Mouse (Mus musculus) liver, adult 2 months (tissue): ENCODE measurements around the gene Atrnl1. TPM values are rescaled to one million over a fixed set of nuclear protein-coding genes. Genes with fewer than 3 reads are reported as not detected.

ENCODE experiments used
- DNase-seq: peaks from one replicate; pipeline ENCODE4 v3.0.0-alpha.2; 2011; ENCODE audit warnings: low read depth, low spot score; ENCODE audit errors: extremely low read depth
- H3K27ac ChIP-seq: fragments of 200-500 bp; replicated peaks from 2 replicates; pipeline ENCODE4 v1.5.1; 2012; ENCODE audit warnings: low read depth, mild to moderate bottlenecking, control low read depth, inconsistent platforms, low read length; ENCODE audit not compliant: insufficient read depth
- H3K27me3 ChIP-seq: fragments of 200-500 bp; 2 replicates; pipeline ENCODE4 v1.6.1; 2012; ENCODE audit warnings: mild to moderate bottlenecking, moderate library complexity, low read length, inconsistent platforms; ENCODE audit not compliant: control insufficient read depth, insufficient read depth
- H3K36me3 ChIP-seq: fragments of 200-500 bp; 2 replicates; pipeline ENCODE4 v1.6.1; 2012; ENCODE audit warnings: low read length, inconsistent platforms; ENCODE audit not compliant: control insufficient read depth, insufficient read depth
- H3K4me1 ChIP-seq: fragments of 200-500 bp; 2 replicates; pipeline ENCODE4 v1.6.1; 2011; ENCODE audit warnings: low read length; ENCODE audit not compliant: control insufficient read depth, insufficient read depth
- H3K4me3 ChIP-seq: fragments of 200-500 bp; 2 replicates; pipeline ENCODE4 v1.5.1; 2011; ENCODE audit warnings: low read depth, mild to moderate bottlenecking, control low read depth, low read length, moderate library complexity; ENCODE audit not compliant: insufficient read depth
- H3K79me2 ChIP-seq: fragments of 200-500 bp; 2 replicates; pipeline ENCODE4 v1.6.1; 2012; ENCODE audit warnings: inconsistent platforms, mild to moderate bottlenecking, low read length, moderate library complexity; ENCODE audit not compliant: control insufficient read depth, insufficient read depth
- H3K9ac ChIP-seq: fragments of 200-500 bp; 2 replicates; pipeline ENCODE4 v1.6.1; 2012; ENCODE audit warnings: low read depth, mild to moderate bottlenecking, control low read depth, inconsistent platforms, low read length
- CTCF ChIP-seq: fragments of 200-500 bp; IDR thresholded peaks from 2 replicates; pipeline ENCODE4 v1.5.1; 2011; ENCODE audit warnings: low read depth, low read length, control low read depth
- POLR2A ChIP-seq: fragments of 200-500 bp; IDR thresholded peaks from 2 replicates; pipeline ENCODE4 v1.6.1; 2011; ENCODE audit warnings: low read length, control low read depth; ENCODE audit not compliant: insufficient read depth; ENCODE audit errors: extremely low read depth
- WGBS: fragments of 180-500 bp; shearing (Covaris S2); methylation state at CpG from one replicate; pipeline ENCODE4 v1.1.7; 2018; 5-methylcytosine and 5-hydroxymethylcytosine counted together
- polyA plus RNA-seq: library from polyadenylated mRNA; depleted of rRNA; stranded (reverse); fragments of >200 nt; gene quantifications from 2 replicates; pipeline ENCODE4 v1.2.3, GENCODE M21; 2012
- total RNA-seq: library from RNA; depleted of rRNA; stranded (reverse); fragments of >200 nt; gene quantifications from 2 replicates; pipeline ENCODE4 v1.2.3, GENCODE M21; 2014

The Atrnl1 gene
- total and polyA plus RNA-seq, 2 experiments = 5.2 to 25.4 TPM

DNA sequence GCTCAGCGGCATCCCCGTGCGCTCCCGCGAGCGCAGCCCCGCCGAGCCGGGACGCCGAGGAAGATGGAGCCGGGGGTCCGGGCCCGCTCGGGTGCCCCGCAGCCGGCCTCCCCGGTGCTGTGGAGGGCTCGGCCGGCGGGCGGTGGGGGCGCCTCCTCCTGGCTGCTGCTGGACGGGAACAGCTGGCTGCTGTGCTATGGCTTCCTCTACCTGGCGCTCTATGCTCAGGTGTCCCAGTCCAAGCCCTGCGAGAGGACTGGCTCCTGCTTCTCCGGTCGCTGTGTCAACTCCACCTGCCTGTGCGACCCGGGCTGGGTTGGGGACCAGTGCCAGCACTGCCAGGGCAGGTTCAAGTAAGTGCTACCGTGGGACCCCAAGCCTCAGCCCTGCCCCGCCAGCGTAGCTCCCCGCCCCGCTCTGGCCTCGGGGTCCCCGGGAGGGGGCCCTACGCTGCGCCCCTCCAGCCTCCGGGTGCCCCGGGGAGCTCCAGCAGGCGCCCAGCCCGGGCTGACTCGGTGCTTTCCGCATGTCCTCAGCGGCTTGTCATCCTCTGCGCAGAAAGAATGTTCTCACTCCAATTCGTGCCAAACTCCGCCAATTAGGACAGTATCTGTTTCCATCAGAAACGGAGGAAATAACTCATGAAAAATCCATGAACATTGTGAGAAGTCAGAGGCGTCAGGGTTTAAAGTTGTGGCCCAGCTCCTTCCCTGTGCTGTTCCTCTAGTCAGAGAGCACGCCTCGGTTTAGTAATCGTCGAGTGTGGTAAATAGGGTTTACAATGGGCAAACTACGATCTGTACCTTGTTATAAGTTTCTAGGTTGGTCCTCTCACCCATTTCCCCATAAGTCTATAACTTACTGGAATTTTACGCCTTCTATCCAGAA, 701 bp downstream of the Atrnl1 start:
- DNase-seq = peak; percentile 37

GRCm38 (mm10) chr19:57612179-57612472, 1.3 kb downstream of the Atrnl1 start:
- DNase-seq = no peak
- TF ChIP-seq POLR2A (no peak), CTCF (no peak)
- Histone ChIP-seq H3K36me3 (no peaks in the 10 kb centered on the region), H3K79me2 (peaks cover 17% of the 10 kb centered on the region), H3K4me3 (peak overlapping the region; percentile 89; the same call in 1 of the 2 replicates), H3K9ac (peak overlapping the region; percentile 97; the same call in 1 of the 2 replicates), H3K27ac (no peak overlapping the region), H3K4me1 (peaks cover 3% of the 10 kb centered on the region), H3K27me3 (no peaks in the 10 kb centered on the region)
- WGBS = 21% methylated on average over 2 of the region's 2 CpGs

More for the DNA sequence above, 701 bp downstream of the Atrnl1 start:
- H3K27ac ChIP-seq = peak overlapping the region; percentile 52
- H3K4me3 ChIP-seq = peak overlapping the region; percentile 89
- no peaks in the 10 kb centered on the region for H3K27me3 ChIP-seq
- H3K4me1 ChIP-seq = peaks cover 3% of the 10 kb centered on the region
- peak overlapping the region; percentile 97 for H3K9ac ChIP-seq
- H3K36me3 ChIP-seq = no peaks in the 10 kb centered on the region
- TF ChIP-seq POLR2A = no peak
- TF ChIP-seq CTCF = peak; percentile 36; the same call in 1 of the 2 replicates
- WGBS = 2% methylated on average over 57 of the region's 57 CpGs
- H3K79me2 ChIP-seq = peaks cover 15% of the 10 kb centered on the region

DNA sequence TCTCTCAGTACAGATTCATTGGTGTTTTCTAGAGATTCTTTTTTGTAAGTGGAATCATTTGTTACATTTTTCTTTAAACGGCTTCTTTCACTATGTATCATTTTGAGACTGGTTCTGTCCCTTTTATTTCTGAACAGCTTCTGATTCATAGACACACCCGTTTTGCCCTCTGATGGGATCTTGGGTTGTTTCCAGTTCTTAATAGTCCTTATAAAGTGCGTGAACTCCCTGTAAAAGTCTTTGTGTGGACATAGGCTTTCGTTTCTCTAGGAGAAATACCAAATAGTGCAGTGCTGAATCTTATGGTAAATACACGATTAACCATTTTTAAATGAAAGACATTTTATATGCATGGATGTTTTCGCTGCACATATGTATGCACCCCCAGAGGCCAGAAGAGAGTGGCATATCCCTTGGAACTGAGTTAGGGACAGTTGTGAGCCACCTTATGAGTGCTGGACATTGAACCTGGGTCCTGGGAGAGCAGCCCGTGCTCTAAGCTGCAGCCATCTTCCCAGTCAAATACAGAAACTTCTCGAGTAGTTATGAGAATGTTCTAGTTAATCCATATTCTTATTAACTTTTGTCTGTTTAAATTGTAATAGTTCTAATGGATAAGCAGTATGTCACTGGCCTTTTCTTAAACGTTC, 5.3 kb downstream of the Atrnl1 start:
- no peak overlapping the region for H3K4me3 ChIP-seq
- peaks cover 26% of the 10 kb centered on the region for H3K79me2 ChIP-seq
- no peaks in the 10 kb centered on the region for H3K27me3 ChIP-seq
- H3K27ac ChIP-seq = no peak overlapping the region
- no peaks in the 10 kb centered on the region for H3K36me3 ChIP-seq
- no peak for TF ChIP-seq CTCF
- TF ChIP-seq POLR2A = no peak
- WGBS = 84% methylated on average over 9 of the region's 9 CpGs
- peaks cover 3% of the 10 kb centered on the region for H3K4me1 ChIP-seq
- DNase-seq = no peak
- no peak overlapping the region for H3K9ac ChIP-seq

- Histone ChIP-seq H3K9ac (no peak overlapping the region), H3K36me3 (no peaks in the 10 kb centered on the region), H3K4me3 (no peak overlapping the region), H3K79me2 (peaks cover 20% of the 10 kb centered on the region; the same call in 1 of the 2 replicates), H3K4me1 (no peaks in the 10 kb centered on the region; the same call in 1 of the 2 replicates), H3K27me3 (no peaks in the 10 kb centered on the region), H3K27ac (no peak overlapping the region)
- no peak for DNase-seq
- TF ChIP-seq POLR2A = no peak
- TF ChIP-seq CTCF = no peak
- 93% methylated on average over 9 of the region's 9 CpGs for WGBS
Measured at GRCm38 (mm10) chr19:57619088-57619487, 8.3 kb downstream of the Atrnl1 start.

- no peak overlapping the region for H3K4me3 ChIP-seq
- 75% methylated on average over 19 of the region's 19 CpGs for WGBS
- H3K36me3 ChIP-seq = no peaks in the 10 kb centered on the region
- DNase-seq = no peak
- no peaks in the 10 kb centered on the region for H3K4me1 ChIP-seq
- no peak overlapping the region for H3K9ac ChIP-seq
- peaks cover 16% of the 10 kb centered on the region; the same call in 1 of the 2 replicates for H3K79me2 ChIP-seq
- no peaks in the 10 kb centered on the region for H3K27me3 ChIP-seq
- H3K27ac ChIP-seq = no peak overlapping the region
- TF ChIP-seq POLR2A (no peak), CTCF (no peak)
Measured at GRCm38 (mm10) chr19:57621814-57622213, 11.0 kb downstream of the Atrnl1 start.

DNA sequence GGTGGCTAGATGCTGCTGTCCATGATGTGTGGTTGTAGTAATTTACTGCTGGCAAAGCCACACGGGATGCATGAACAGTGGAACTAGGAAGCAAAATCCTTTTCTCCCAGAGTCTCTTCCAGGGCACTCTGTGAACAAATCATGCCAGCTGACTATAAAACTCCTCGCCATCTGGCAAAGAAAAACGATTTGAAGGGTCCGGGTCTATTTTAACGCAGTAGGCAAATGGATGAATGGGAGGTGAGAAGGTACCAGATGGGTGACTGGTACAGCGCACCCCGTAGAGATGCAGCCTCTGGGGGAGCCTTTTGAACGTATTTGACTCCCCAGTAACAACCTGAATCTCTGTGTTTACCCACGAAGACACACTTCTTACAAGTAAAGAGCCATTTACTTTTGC, 14.9 kb downstream of the Atrnl1 start:
- no peak overlapping the region for H3K9ac ChIP-seq
- no peak for DNase-seq
- H3K36me3 ChIP-seq = no peaks in the 10 kb centered on the region
- no peak overlapping the region for H3K27ac ChIP-seq
- H3K4me1 ChIP-seq = no peaks in the 10 kb centered on the region
- 96% methylated on average over 9 of the region's 9 CpGs for WGBS
- H3K27me3 ChIP-seq = no peaks in the 10 kb centered on the region
- peaks cover 11% of the 10 kb centered on the region; the same call in 1 of the 2 replicates for H3K79me2 ChIP-seq
- TF ChIP-seq POLR2A (no peak), CTCF (no peak)
- H3K4me3 ChIP-seq = no peak overlapping the region
